Mouse (Mus musculus) effector memory CD4-positive, alpha-beta T cell, adult 5 months (primary cell): ENCODE results near the gene Rragd. TPM values are rescaled to one million over a fixed set of nuclear protein-coding genes. Genes with fewer than 3 reads are reported as not detected.

Source experiments
- polyA plus RNA-seq: library from polyadenylated mRNA; unstranded; fragments of 100-300 nt; shearing (Covaris generic); gene quantifications from one replicate; pipeline ENCODE4 v1.2.1, GENCODE M21; 2017

The Rragd gene
- 0.80 TPM for polyA plus RNA-seq

GRCm38 (mm10) chr4:32982716-32983175 is at the start of gene Rragd:
Rragd (plus strand) TSS chr4:32983037.

GRCm38 (mm10) chr4:32950356-32951034 is 32.3 kb upstream of the Rragd start, which contains the start of gene Ankrd6:
Ankrd6 (minus strand) TSS chr4:32950841.

GRCm38 (mm10) chr4:33031195-33031960 is 48.5 kb downstream of the Rragd start, which contains the start of gene Ube2j1:
Ube2j1 (plus strand) TSS chr4:33031416.

GRCm38 (mm10) chr4:33062981-33063380 is 80.1 kb downstream of the Rragd start, which contains the start of gene Gabrr2:
Gabrr2 (plus strand) TSS chr4:33062999.

Other genes starting within 250 kb of the Rragd start
- gene Lyrm2, start 182.8 kb upstream of the Rragd start, polyA plus RNA-seq: 29.3 TPM
- gene Ankrd6, start 32.2 kb upstream of the Rragd start, polyA plus RNA-seq: 0.47 TPM
- 236 TPM for gene Ube2j1, start 48.4 kb downstream of the Rragd start, polyA plus RNA-seq
- gene Gabrr2, start 80.0 kb downstream of the Rragd start, polyA plus RNA-seq: 5.7 TPM
- gene Gabrr1, start 149.5 kb downstream of the Rragd start, polyA plus RNA-seq: not detected
- gene Pm20d2, start 206.7 kb downstream of the Rragd start, polyA plus RNA-seq: not detected
- gene Srsf12, start 226.0 kb downstream of the Rragd start, polyA plus RNA-seq: 3.2 TPM